ENCODE assay signal across 8 mouse cellular contexts in genomic region chr5:3342771-3343565, GRCm38 (mm10). TPM values are rescaled to one million over a fixed set of nuclear protein-coding genes. Genes with fewer than 3 reads are reported as not detected.
DNase-seq lines count a peak whose midpoint lies in the region; ATAC-seq and TF ChIP-seq lines count a peak whose summit lies in the region.

No protein-coding gene starts in this region.

- H3K27ac ChIP-seq in hindbrain, postnatal 0 days: peak overlapping the region; percentile 70; the same call in 1 of the 2 replicates

- H3K27me3 ChIP-seq in hindbrain, postnatal 0 days (ENCODE audit: insufficient read depth, low read length): no peaks in the 10 kb centered on the region
- no peaks in the 10 kb centered on the region for H3K27me3 ChIP-seq in myocyte (ENCODE audit: control insufficient read depth, insufficient read depth, insufficient read length)

- peak; percentile 15; the same call in 1 of the 2 replicates for TF ChIP-seq CTCF in hindbrain, postnatal 0 days (IDR thresholded peaks at IDR 0.05; ENCODE audit: low read depth)

- peaks cover 45% of the 10 kb centered on the region for H3K79me2 ChIP-seq in myocyte (ENCODE audit: control insufficient read depth, insufficient read depth)

- no peaks in the 10 kb centered on the region for H3K36me3 ChIP-seq in hindbrain, postnatal 0 days (ENCODE audit: insufficient read depth, low read length)
- no peaks in the 10 kb centered on the region for H3K36me3 ChIP-seq in myocyte (ENCODE audit: control insufficient read depth, insufficient read depth)

- peak overlapping the region; percentile 49 for H3K9ac ChIP-seq in hindbrain, postnatal 0 days (replicated peaks; ENCODE audit: low read length)

- peak overlapping the region; percentile 74 for H3ac ChIP-seq in myocyte (ENCODE audit: control insufficient read depth, insufficient read length)

- H3K4me2 ChIP-seq in hindbrain, postnatal 0 days (ENCODE audit: low read depth, low read length): peak overlapping the region; percentile 90
- peak overlapping the region; percentile 84 for H3K4me2 ChIP-seq in myocyte (ENCODE audit: low read depth)

- no peaks in the 10 kb centered on the region for H3K4me1 ChIP-seq in hindbrain, postnatal 0 days (ENCODE audit: insufficient read depth, low read length)

- peak; percentile 44 to 48 for DNase-seq in spleen, adult 18-20 months
- no peak for DNase-seq in spleen, adult 12 weeks (ENCODE audit: low spot score)
- peak; percentile 0 for DNase-seq in cerebellum, adult 8-10 months
- DNase-seq in gastrocnemius, postnatal 10 days: peak; percentile 37
- peak; percentile 53 for DNase-seq in hindbrain, postnatal 0 days (ENCODE audit: low spot score)
- DNase-seq in liver: peak; percentile 64
- DNase-seq in thymus, postnatal 14 days: peak; percentile 67

- peak; percentile 50 for TF ChIP-seq POLR2A in myocyte (IDR thresholded peaks at IDR 0.05; ENCODE audit: insufficient read length, low read depth)

- peak overlapping the region; percentile 62 for H3K4me3 ChIP-seq in hindbrain, postnatal 0 days (ENCODE audit: low read length)
- H3K4me3 ChIP-seq in myocyte: peak overlapping the region; percentile 99

- H3K9me3 ChIP-seq in hindbrain, postnatal 0 days (ENCODE audit: low read length): no peaks in the 10 kb centered on the region

- WGBS in hindbrain, postnatal 0 days: 0% methylated on average over 44 of the region's 46 CpGs

- peak; percentile 55 for ATAC-seq in hindbrain, postnatal 0 days

TF ChIP-seq in myocyte, 11 proteins besides CTCF, POLR2A, EP300 and RAD21:
- TF ChIP-seq POLR2AphosphoS2 (IDR thresholded peaks at IDR 0.05; ENCODE audit: insufficient read length, low read depth): peak; percentile 41
- no peak for TF ChIP-seq REST (IDR thresholded peaks at IDR 0.05; ENCODE audit: insufficient read depth, insufficient read length)

RNA-seq across cellular contexts. Expression of gene Cdk6, which starts 1.7 kb away (rescaled TPM):
- 1 to 10 TPM; 6.9 to 9.6 TPM for total RNA-seq in gastrocnemius, postnatal 10 days (2021)
- total RNA-seq in hindbrain, postnatal 0 days (2014; rRNA removed): 16.5 and 21.9 TPM in 2 replicates
- polyA plus RNA-seq in hindbrain, postnatal 0 days (2015; fragmentation: Nextera tagmentation; extraction: Ambion mirVana): 12.2 and 12.8 TPM in 2 replicates
- polyA plus RNA-seq in myocyte (2012; fragmentation: generic; extraction: Trizol): 8.9 TPM
